Mouse (Mus musculus) heart, embryonic 14.5 days (tissue): ENCODE measurements around the gene Eef1a1. TPM values are rescaled to one million over a fixed set of nuclear protein-coding genes. Genes with fewer than 3 reads are reported as not detected.
"Not testable (repeated sequence)": the region's sequence is repeated elsewhere in the genome, so short reads cannot be mapped to it uniquely, and the experiment has no call there.

ENCODE experiments used
- ATAC-seq: fragments of 200-750 bp; cut with Nextera tagmentation; 2 replicates; pipeline ENCODE4 v1.8.0; 2017; ENCODE audit warnings: low read depth, moderate TSS enrichment; ENCODE audit not compliant: insufficient number of reproducible peaks, insufficient read depth, low FRiP score
- H3K27ac ChIP-seq, 2 experiments: fragments of 200-500 bp in 1 of 2; fragments of 300-500 bp in 1 of 2; sonication (generic) in 1 of 2; replicated peaks in 1 of 2; 2 replicates each; pipeline ENCODE4 v1.5.1; 2012 to 2014; ENCODE audit warnings: low read depth in 2 of 2, low read length in 2 of 2, control low read depth in 1 of 2, mild to moderate bottlenecking in 1 of 2, mixed read lengths in 1 of 2; ENCODE audit not compliant: control insufficient read depth in 1 of 2, insufficient read depth in 1 of 2
- H3K27me3 ChIP-seq: fragments of 300-500 bp; sonication (generic); 2 replicates; pipeline ENCODE4 v1.6.1; 2014; ENCODE audit warnings: mild to moderate bottlenecking, low read length, control low read depth; ENCODE audit not compliant: control insufficient read depth, insufficient read depth
- H3K36me3 ChIP-seq: fragments of 300-500 bp; sonication (generic); 2 replicates; pipeline ENCODE4 v1.6.1; 2014; ENCODE audit warnings: mild to moderate bottlenecking, control low read depth, low read length, mixed read lengths; ENCODE audit not compliant: control insufficient read depth, insufficient read depth
- H3K4me1 ChIP-seq, 2 experiments: fragments of 200-500 bp in 1 of 2; fragments of 300-500 bp in 1 of 2; sonication (generic) in 1 of 2; 2 replicates each; pipeline ENCODE4 v1.6.1; 2012 to 2014; ENCODE audit warnings: low read length in 2 of 2, control low read depth in 1 of 2, mixed read lengths in 1 of 2; ENCODE audit not compliant: control insufficient read depth in 2 of 2, insufficient read depth in 2 of 2
- H3K4me2 ChIP-seq: fragments of 300-500 bp; sonication (generic); 2 replicates; pipeline ENCODE4 v1.6.1; 2014; ENCODE audit warnings: mild to moderate bottlenecking, low read length
- H3K4me3 ChIP-seq, 2 experiments: fragments of 200-500 bp in 1 of 2; fragments of 300-500 bp in 1 of 2; sonication (generic) in 1 of 2; 2 replicates each; pipeline ENCODE4 v1.5.1; 2012 to 2014; ENCODE audit warnings: low read length in 2 of 2, mild to moderate bottlenecking in 2 of 2, control low read depth in 1 of 2, low read depth in 1 of 2, moderate library complexity in 1 of 2; ENCODE audit not compliant: control insufficient read depth in 1 of 2, insufficient read depth in 1 of 2
- H3K9ac ChIP-seq: fragments of 300-500 bp; sonication (generic); 2 replicates; pipeline ENCODE4 v1.6.1; 2014; ENCODE audit warnings: mild to moderate bottlenecking, low read length
- H3K9me3 ChIP-seq: fragments of 300-500 bp; sonication (generic); 2 replicates; pipeline ENCODE4 v1.6.1; 2016; ENCODE audit warnings: low read length, control low read depth; ENCODE audit not compliant: control insufficient read depth
- WGBS: fragments of 180-500 bp; shearing (Covaris S2); extraction: QIAGEN DNeasy Blood & Tissue Kit; methylation state at CpG from one replicate; pipeline ENCODE4 v1.1.7; 2014; 5-methylcytosine and 5-hydroxymethylcytosine counted together
- polyA plus RNA-seq: library from polyadenylated mRNA; unstranded; fragments of >200 nt; fragmentation: Nextera tagmentation; extraction: Ambion mirVana; gene quantifications from 2 replicates; pipeline ENCODE4 v1.2.1, GENCODE M21; 2014

Eef1a1 gene
- polyA plus RNA-seq, 1 experiment from 2014 or later = 4,011 TPM

DNA sequence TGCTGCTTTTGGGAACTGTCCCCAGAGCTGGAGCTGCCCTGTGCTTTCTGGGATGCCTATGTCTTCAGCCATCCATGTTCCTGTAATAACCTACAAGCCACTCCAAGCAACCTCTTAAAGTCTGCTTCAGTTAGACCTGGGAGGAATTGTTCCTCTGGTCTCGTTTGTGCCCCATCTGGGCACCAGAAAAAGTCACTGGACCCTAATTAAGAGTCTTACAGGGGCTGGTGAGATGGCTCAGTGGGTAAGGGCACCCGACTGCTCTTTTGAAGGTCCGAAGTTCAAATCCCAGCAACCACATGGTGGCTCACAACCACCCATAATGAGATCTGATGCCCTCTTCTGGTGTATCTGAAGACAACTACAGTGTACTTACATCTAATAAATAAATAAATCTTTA lies 28.3 kb upstream of the Eef1a1 start:
- H3K9ac ChIP-seq, H3K36me3 ChIP-seq, H3K4me3 ChIP-seq, H3K27ac ChIP-seq, H3K9me3 ChIP-seq, H3K4me2 ChIP-seq, H3K27me3 ChIP-seq, ATAC-seq: not testable (repeated sequence)
- WGBS = 75% methylated on average over 3 of the region's 3 CpGs
- H3K4me1 ChIP-seq = peaks cover 24 to 33% of the 10 kb centered on the region in 2 experiments

DNA sequence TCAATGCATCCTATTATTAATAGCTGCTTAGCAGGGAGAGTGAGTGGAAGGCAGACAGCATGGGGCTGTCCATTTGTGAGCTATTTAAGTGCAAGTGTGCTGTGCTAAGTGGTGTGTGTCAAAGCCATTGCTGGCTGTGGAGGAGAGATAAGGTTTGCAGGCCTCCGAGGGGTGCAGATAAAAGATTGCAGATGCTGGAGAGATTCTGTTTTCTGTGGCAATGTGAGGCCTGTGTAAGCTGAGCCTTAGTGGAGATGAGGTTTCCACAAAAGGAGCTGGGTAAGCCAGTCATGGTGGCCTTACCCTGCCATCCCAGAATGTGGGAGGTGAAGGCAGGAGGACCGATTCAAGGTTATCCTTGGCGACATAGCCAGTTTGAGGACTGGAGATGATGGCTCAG lies 27.2 kb upstream of the Eef1a1 start:
- H3K9ac ChIP-seq = no peak overlapping the region
- H3K4me1 ChIP-seq = peaks cover 23 to 30% of the 10 kb centered on the region in 2 experiments
- H3K36me3 ChIP-seq = no peaks in the 10 kb centered on the region
- 17% methylated on average over 3 of the region's 3 CpGs for WGBS
- H3K27ac ChIP-seq = peak overlapping the region; percentile 41 to 53; a peak in 2 of 4 replicates
- H3K4me2 ChIP-seq = no peak overlapping the region
- H3K4me3 ChIP-seq = no peak overlapping the region
- no peak for ATAC-seq
- no peaks in the 10 kb centered on the region for H3K27me3 ChIP-seq
- H3K9me3 ChIP-seq = no peaks in the 10 kb centered on the region

DNA sequence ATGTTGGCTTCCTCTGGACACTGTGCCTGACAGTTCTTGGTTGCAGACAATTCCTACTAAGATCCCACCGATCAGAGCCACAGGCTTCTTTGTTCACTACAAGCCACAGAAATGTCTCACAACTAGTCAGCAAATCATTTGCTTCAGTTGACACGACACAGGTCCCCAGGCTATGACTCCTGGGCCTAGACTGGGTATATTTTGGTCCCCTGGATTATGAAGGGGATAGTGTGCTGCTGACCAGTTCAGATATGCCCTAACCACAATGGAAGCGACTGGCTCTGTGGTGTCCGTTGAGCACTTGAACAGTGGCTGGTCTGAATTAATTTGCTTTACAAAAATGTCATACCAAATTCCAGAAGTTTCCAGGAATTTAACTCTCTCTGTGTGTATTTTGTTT lies 25.7 kb upstream of the Eef1a1 start:
- H3K4me1 ChIP-seq = peaks cover 15 to 19% of the 10 kb centered on the region in 2 experiments
- WGBS = 53% methylated on average over 4 of the region's 4 CpGs
- no peak for ATAC-seq

DNA sequence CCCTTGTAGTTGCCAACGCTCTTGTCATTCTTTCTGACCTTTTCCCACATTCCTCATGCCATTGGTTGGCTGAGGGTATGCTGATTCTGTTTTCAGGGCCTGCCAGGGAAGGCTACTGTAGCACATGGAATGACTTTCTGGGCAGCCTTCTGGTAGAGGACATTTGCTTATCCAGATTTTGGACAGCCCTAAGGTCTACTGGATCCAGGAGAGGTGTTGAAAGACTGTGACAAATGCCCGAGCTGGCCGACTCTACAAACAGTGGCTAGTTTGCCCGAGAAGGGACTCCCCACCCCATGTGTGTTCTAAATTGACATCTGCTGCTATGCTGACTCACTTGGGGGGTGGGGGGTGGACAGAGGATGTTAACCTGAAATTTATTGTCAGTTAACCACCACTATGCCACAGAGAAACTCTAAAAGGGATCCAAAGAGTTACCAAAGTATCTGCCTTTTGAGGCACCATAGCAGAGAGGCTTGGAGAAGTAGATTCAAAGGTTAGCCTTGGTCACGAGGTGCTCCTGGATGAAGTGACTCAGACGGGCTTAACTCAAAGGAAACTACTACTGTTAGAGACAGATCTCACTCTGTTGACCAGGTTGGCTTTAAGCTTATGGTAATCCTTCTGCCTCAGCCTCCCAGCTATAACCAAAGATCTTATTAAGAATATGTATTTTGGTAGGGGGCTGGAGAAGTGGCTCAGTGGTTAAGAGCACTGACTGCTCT lies 25.0 kb upstream of the Eef1a1 start:
- WGBS = 21% methylated on average over 6 of the region's 6 CpGs
- no peak overlapping the region for H3K9ac ChIP-seq
- H3K9me3 ChIP-seq = no peaks in the 10 kb centered on the region
- no peak overlapping the region for H3K4me3 ChIP-seq
- peak overlapping the region; percentile 92 to 95 for H3K27ac ChIP-seq
- ATAC-seq = peak; percentile 74
- H3K4me2 ChIP-seq = peak overlapping the region; percentile 1; the same call in 1 of the 2 replicates
- no peaks in the 10 kb centered on the region for H3K27me3 ChIP-seq
- H3K36me3 ChIP-seq = no peaks in the 10 kb centered on the region
- H3K4me1 ChIP-seq = peaks cover 15 to 19% of the 10 kb centered on the region in 2 experiments

More for the DNA sequence above, 25.7 kb upstream of the Eef1a1 start:
- Histone ChIP-seq H3K36me3 (no peaks in the 10 kb centered on the region), H3K27me3 (no peaks in the 10 kb centered on the region), H3K4me3 (no peak overlapping the region), H3K27ac (0 out of 4 replicates have a peak overlapping the region, but pooled peaks of 1 of the 2 experiments have one; percentile 7), H3K9ac (no peak overlapping the region), H3K9me3 (no peaks in the 10 kb centered on the region), H3K4me2 (no peak overlapping the region)

DNA sequence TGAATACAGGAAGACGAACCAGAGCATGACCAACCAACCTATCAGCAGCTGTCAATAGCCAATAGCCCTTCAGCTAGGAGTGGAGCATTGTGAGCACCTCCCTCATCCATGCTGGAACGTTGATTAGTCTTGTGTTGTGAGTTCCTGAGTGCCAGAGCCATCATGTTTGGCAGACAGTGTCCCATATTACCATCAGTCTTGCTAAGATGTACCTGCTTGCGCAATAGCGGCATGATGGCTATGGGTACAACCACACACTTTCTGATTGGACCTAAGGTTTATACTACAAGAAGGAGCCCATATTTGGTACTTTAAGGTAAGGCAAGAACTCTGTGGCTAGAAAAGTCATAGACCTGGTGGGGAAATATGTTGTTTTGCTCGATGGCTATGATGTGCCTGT lies 22.8 kb upstream of the Eef1a1 start:
- H3K4me3 ChIP-seq = no peak overlapping the region
- no peaks in the 10 kb centered on the region for H3K36me3 ChIP-seq
- 90% methylated on average over 5 of the region's 5 CpGs for WGBS
- H3K27me3 ChIP-seq = no peaks in the 10 kb centered on the region
- H3K4me1 ChIP-seq = peaks cover 12 to 18% of the 10 kb centered on the region in 2 experiments
- H3K9me3 ChIP-seq = no peaks in the 10 kb centered on the region
- no peak for ATAC-seq
- no peak overlapping the region; the same call in 1 of the 2 replicates for H3K4me2 ChIP-seq
- H3K27ac ChIP-seq = peak overlapping the region in 1 of 2 experiments; percentile 92; a peak in 2 of 4 replicates
- H3K9ac ChIP-seq = no peak overlapping the region

DNA sequence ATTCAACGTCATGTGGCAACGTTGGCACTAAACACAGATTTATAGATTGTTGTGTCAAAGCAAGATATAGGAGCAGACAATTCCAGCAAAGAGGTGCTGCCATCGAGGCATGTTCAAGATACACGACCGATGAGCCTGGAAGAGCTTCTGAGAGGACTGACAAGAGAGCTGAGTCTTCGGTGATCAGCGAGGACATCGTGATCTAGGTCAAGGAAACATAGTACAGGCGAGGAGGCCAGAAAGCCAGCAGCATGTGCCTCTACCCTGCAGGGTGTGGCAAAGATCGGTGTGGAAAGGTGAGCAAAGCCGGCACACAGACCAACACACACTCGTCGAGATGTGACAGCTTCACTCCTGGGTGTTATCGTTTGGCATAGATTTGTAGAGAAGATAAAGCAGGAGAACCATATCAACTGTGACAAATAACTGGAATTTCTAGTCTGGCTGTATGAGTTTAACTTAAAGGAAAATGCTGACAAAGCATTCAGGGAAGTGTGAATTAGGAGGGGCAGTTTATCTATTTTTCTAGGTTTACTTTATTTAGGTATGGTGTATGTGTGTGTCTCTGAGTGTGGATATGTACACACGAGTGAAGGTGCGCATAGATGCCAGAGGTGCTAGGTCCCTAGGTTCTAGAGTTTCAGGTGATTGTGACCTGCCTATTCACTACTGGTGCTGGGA lies 19.3 kb upstream of the Eef1a1 start:
- Histone ChIP-seq H3K9me3 (no peaks in the 10 kb centered on the region), H3K4me2 (no peak overlapping the region), H3K27ac (no peak overlapping the region), H3K4me1 (peaks cover 16 to 30% of the 10 kb centered on the region in 2 experiments), H3K4me3 (no peak overlapping the region), H3K27me3 (no peaks in the 10 kb centered on the region), H3K9ac (no peak overlapping the region), H3K36me3 (no peaks in the 10 kb centered on the region)
- WGBS = 76% methylated on average over 16 of the region's 16 CpGs
- ATAC-seq = no peak

DNA sequence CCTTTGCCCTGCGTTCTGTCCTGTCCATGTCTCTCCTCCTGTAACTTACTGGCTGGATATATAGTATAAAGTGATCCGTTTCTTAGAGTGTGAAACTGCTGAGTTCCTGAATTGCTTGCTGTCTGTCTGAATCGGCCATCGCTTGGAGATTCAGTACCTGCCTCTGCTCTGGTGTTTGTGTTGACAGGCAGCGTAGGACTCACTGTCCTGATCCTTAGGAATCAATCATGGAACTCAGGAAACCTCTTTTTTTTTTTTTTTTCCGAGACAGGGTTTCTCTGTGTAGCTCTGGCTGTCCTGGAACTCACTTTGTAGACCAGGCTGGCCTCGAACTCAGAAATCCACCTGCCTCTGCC lies 17.7 kb upstream of the Eef1a1 start:
- ATAC-seq = no peak
- 26% methylated on average over 7 of the region's 7 CpGs for WGBS
- Histone ChIP-seq H3K4me3 (no peak overlapping the region), H3K4me1 (peaks cover 14 to 33% of the 10 kb centered on the region in 2 experiments), H3K27me3 (no peaks in the 10 kb centered on the region), H3K27ac (peak overlapping the region; percentile 55 to 65), H3K36me3 (no peaks in the 10 kb centered on the region), H3K4me2 (peak overlapping the region; percentile 31), H3K9me3 (no peaks in the 10 kb centered on the region), H3K9ac (peak overlapping the region; percentile 32; the same call in 1 of the 2 replicates)
